Mouse (Mus musculus): Measurements from ENCODE around the gene Olfr1040.
"Not testable (repeated sequence)": the region's sequence is repeated elsewhere in the genome, so short reads cannot be mapped to it uniquely, and the experiment has no call there.

Gene Olfr1040

GRCm38 (mm10) chr2:86146632-86147031 lies at the start of gene Olfr1040:
TSS of gene Olfr1040 (minus strand) at chr2:86146732.
- no peak for DNase-seq

- DNase-seq, result no peak
Measured at GRCm38 (mm10) chr2:86195863-86196262, 49.3 kb upstream of the Olfr1040 start.

- no peak for DNase-seq
Measured at GRCm38 (mm10) chr2:86185583-86185982, 39.1 kb upstream of the Olfr1040 start, which contains the start of gene Olfr52. TSS of gene Olfr52 (minus strand) at chr2:86185683.

- DNase-seq, result no peak
Measured at GRCm38 (mm10) chr2:86179950-86180349, 33.4 kb upstream of the Olfr1040 start.

- DNase-seq, result no peak
Measured at GRCm38 (mm10) chr2:86177720-86178119, 31.2 kb upstream of the Olfr1040 start, which contains the start of gene Olfr1044. TSS of gene Olfr1044 (minus strand) at chr2:86177820.

- not testable (repeated sequence) for DNase-seq
Measured at GRCm38 (mm10) chr2:86175422-86175821, 28.9 kb upstream of the Olfr1040 start.

- no peak for DNase-seq
Measured at GRCm38 (mm10) chr2:86167422-86167821, 20.9 kb upstream of the Olfr1040 start, which contains the start of gene Olfr1043. TSS of gene Olfr1043 (minus strand) at chr2:86167522.

- DNase-seq, result no peak
Measured at GRCm38 (mm10) chr2:86161738-86162137, 15.2 kb upstream of the Olfr1040 start, which contains the start of gene Olfr1042. TSS of gene Olfr1042 (minus strand) at chr2:86161838.

GRCm38 (mm10) chr2:86135828-86136227 lies 10.7 kb downstream of the Olfr1040 start, which contains the start of gene Olfr1039:
TSS of gene Olfr1039 (minus strand) at chr2:86135928.
- no peak for DNase-seq

Data from cerebellum, adult 11 months (tissue).